Mouse (Mus musculus): Measurements from ENCODE around the gene Pigk.

Gene Pigk

DNA sequence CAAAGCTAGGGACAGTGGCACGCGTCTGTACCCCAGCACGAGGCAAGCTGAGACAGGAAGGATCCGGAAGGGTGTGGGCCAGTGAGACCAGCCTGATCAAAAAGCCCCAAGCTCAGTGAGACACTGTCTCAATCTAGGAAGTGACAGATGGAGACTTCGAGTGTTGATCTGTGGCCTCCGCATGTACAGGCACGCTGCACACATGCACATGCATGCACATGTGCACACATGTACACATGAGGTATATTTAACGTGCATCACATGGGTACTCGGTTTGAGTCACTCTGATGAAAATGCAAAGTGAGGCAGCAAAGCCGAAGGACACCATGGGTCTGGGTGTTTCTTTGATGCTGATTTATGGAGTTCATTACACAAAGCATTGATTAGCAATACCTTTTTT lies 191.1 kb downstream of the Pigk start:
- no peak for DNase-seq (ENCODE audit: low spot score)

DNA sequence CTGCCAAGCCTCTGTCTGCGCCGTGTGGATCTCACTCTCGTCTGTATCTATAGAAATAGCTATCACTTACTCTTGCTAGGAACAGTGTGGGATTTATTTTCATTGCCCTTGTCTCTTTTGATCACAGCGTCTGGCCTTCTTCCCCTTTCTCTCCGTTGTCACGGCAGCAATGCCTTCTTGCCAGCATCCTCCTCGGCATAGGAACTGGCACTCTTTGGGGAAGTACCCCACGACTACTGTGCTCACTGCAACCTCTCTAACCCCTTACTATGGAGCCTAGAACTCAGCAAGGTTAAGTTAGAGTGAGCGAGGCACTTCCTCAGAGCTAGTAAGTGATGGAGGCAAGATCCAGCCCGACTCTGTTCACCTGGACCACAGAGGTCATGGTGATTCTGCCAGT lies 191.9 kb downstream of the Pigk start:
- no peak for DNase-seq (ENCODE audit: low spot score)

DNA sequence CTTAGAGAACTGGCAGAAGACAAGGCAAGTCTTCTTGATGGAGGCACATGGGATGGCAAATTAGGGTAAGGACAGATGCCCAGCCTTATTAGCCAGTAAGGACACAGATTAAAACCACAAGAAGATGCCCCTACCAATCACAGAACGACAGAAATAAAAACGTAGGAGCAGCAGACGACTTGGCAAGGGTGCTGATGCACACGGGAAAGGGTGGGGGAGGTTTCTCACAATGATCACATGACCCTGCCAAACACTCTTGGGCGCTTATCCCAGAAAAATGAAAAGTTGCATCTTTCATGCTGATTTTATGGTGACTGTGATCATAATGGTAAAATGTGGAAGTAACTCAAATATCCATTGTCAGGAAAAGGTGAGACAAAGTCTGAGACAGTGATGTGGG lies 193.2 kb downstream of the Pigk start:
- no peak for DNase-seq (ENCODE audit: low spot score)

DNA sequence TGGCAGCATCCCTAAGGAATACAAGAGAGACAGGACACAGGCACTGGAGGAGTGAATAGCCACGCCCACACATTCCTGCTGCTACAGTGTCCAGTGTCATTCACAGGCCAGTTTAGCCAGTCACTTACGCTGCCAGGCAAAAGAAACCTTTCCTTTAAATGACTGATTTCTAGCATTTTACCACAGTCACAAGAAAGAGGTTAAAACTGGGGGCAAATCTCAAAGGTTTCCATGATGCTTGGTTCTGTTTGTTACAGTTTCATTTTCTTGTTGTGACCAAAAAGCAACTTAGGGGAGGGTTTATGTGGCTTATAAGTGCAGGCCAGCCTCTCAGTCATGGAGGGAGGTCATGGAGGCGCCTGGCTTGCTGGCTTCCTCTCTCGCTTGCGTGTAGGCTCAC lies 193.8 kb downstream of the Pigk start:
- no peak for DNase-seq (ENCODE audit: low spot score)

DNA sequence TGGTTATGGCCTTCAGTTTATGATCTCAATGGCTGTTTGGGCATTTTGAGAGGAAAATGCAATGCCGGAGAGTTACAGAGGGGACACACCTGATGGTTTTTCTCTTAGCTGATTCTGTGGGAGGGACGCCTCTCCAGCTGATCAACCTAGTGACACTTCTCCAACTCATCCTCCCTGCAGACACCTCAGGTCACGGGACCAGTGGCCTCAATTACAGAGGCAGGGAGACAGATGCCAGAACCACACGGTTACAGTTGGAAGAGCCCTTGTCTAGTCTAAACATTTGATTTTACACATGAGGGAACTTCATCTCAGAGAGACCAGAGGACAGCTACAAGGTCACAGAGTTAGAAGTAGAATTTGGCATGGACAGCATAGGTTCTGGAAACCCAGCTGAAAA lies 197.7 kb downstream of the Pigk start:
- DNase-seq (ENCODE audit: low spot score): no peak

DNA sequence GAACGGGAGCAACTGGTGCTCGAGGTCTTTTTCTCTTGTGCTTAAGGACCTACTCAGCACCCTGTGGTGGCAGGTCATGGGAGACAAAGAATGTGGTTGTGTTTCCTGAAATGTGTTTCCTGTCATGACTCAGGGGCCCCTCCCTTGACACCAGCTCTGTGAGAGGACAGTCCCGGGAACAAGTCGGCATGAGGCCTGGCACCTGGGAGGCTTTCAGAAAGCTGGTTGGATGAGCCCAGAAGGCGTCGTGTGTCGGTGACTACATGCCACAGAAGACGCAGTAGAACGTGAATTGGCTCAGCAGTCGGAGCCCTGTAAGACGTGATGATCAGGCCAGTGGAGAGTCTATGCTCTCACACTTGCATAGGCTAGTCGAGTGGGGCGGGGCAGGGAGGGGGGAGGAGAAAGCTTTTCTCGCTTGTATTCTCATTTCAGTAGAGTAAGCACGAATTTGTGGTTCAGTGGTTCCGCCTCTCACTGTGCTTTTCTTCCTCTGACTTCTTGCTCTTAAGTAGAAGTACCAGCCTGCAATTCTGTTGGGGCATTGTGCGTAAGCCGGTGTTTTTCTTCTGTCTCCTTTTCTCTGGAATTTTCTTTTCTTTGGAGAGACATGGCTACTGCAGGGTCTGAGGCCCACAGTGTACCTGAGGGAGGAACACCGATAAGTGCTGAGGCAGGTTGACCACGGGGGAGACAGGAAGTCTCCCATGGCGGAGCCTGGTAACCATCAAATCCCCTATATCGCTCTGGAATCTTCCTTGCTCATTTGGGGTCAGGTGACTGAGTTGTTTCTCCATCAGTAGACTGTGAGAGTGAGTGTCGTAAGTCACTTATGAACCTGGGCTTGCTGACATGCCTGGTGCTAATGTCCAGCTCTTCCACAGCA lies 198.6 kb downstream of the Pigk start:
- no peak for DNase-seq (ENCODE audit: low spot score)

DNA sequence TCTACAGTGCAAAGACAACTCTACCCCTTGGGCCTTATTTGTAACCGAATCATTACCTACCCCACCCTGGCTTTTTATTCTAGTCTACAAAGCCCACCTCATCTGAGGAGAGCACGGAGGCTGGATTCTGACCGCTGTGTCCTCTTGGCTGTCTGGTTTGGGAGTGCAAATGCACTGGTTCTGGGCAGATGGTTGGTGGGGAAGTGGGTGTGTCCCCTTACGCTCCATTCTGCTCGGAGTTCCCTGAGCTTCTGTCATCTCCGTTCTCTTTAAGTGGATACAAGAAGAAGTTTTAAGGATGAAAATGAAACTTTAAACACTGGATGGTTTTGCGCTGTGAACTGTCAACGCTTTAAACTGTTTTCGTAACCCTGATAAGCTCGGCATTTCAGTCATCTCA lies 199.2 kb downstream of the Pigk start:
- DNase-seq (ENCODE audit: low spot score): no peak

DNA sequence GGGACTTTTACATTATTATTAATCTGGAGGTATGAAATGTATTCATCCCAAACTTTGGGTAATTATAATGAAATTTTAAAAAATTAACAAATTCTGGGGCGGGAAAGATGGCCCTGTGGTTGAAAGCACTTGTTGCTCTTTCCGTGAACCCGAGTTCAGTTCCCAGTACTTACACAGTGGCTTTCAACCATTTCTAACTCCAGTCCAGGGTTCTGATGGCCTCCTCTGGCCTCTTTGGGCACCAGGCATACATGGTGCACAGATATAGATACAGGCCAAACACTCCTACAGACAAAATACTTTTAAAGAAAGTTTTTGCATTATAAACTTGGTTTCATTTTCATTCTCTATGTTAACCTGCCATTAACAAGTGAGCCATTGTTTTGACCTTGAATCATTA lies 199.7 kb downstream of the Pigk start:
- no peak for DNase-seq (ENCODE audit: low spot score)

DNA sequence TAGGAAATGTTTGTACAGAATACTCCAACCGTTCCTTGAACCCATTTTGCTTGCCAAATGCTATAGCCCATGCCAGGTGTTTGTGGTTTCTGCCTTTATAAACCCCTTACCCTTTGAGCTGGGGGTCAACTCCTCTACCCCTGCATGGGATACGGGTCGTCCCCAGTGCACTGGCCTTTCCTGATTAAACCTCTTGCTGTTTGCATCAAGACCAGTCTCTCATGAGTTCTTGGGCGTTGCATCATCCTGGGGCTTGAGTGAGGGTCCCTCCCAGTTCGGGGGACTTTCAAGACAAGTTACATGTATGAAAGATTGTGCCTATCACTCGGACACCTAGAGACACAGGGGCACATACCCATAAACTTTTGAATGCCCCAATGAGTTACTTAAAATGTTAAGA lies 200.5 kb downstream of the Pigk start:
- DNase-seq (ENCODE audit: low spot score): no peak

DNA sequence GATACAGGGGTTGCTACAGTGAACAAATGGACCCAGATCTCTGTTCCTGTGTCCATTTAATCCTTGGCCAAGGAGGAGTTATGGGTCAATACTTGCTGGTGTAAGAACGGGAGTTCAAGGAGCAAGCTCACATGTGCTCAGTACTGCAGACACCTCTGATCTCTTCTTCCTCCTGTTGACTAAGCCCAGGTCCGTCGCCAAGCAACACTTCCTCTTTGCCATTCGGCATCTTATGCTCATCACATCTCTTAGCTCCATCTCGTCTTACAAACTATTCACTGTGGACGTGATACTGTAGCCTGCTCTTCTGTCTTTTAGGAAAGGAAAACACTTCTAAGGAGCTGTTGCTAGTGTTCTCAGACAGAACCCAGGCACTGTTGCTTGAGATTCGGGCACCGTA lies 203.7 kb downstream of the Pigk start:
- no peak for DNase-seq (ENCODE audit: low spot score)

DNA sequence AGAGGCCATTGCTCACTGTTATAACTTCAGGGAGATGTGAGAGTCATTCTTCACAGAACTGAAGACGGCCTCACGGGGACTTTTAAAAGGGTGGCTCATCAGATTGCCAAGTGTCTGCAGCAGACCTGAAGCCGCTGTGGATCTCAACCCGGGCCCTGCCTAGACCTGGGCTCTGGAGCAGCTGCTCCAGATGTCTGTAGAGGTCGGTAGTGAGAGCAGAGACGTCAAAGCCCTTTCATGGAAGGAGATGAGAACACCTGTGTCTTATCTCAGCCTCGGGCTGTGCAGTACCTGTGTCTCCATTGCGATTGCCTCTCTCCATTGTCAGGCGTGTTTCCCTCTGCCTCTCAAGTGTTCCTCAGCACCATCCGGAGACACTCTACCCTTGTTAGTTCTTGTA lies 205.2 kb downstream of the Pigk start:
- no peak for DNase-seq (ENCODE audit: low spot score)

DNA sequence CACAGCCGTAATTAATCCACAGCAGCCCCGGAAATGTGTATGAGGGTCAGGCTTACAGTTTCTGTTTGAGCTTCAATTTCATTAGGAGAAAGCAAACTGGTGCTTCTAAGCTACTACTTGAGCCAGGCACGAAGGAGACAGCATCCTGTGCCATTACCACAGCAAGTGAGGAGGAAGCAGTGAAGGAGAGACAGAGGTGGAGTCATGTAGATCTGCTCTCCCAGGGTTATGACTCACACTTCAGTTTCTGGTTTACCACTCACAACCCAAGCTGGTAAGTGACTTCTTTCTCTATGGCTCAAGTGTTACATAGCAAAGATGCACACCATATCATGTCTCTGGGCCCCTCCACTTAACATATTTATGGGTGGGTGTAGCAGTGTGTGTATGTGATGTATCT lies 206.5 kb downstream of the Pigk start:
- no peak for DNase-seq (ENCODE audit: low spot score)

DNA sequence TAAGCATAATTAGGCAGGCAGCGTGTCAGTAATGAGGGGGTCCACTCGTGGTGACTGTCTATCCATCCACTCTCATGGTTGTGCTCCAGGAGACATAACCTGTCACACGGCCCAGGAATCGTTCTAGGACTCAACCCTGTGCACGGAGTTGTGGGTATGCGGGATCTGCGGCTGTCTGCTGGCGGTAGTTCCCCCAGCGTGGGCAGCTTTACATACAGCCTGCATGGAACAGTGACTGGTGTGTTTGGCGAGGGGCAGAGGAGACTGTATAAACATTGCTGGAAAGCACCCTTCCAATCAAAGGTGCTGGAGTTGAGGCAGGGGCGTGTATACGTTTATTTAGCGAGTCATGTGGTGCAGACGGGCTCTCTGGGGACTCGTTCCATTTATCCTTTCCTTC lies 209.6 kb downstream of the Pigk start:
- no peak for DNase-seq (ENCODE audit: low spot score)

DNA sequence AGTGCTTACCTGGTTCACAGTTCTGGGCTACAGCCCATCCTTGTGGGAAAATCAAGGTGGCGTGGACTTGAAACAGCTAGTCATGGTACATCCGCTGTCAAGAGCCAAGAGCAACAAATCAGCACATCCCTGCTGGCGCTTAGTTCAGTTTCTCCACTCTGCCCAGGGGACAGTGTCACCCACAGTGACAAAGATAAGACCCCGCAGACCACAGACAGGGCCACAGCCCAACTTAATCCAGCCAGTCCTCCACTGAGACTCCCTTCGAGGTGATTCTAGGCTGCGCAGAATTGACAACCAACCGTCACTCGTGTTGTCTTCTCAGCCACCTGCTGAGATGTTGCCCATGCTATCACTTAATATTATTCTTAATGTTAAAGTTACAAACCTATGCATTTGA lies 211.5 kb downstream of the Pigk start:
- no peak for DNase-seq (ENCODE audit: low spot score)

DNA sequence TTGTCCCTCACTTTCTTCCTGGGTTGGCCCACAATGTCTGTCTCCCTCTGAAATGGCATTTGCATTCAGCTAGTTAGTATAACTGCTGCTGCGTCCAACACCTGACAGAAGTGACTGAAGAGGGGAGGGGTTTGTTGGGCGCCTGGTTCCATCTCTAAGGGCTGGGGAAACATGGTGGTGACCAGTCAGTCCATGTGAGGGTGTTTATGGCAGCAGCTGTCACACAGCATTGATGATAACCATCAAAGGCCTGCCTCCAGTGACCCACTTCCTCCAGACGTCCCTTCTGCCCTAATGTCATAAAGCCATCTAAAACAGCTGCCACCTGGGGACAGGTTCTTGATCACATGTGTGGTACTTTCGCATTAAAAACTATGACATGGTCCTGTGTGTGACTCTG lies 212.3 kb downstream of the Pigk start:
- DNase-seq (ENCODE audit: low spot score): no peak

DNA sequence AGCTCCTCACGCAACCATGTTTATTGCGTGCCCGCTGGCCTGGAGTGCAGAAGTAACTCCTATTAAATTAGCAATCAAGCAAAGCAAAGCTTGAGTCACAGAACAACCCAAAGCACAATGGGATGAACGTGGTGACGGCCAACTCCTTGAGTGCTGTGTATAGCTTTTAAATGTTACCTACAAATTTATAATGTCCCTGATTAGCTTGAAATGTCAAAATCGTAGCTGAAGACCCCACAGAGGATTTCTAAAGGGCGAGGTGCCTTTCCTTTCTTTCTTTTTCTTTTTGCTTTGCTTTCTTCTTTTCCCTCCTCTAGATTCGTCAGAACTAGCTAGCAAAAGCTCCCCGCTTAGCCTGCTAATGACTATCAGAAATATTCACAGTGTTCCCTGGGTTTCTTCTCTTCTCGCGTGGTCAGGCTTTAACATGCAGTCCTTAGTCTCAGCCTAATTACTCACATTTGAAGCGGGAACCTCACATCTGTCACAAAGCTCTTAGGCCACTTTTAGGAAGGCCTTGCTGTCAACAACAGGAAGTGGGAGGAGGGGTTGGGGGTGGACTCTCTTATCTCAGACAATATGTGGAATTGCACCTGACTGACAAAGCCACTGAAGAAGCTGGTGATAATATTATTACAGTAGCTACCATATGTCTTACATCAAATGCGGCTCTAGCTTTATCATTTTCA lies 214.5 kb downstream of the Pigk start:
- no peak for DNase-seq (ENCODE audit: low spot score)

DNA sequence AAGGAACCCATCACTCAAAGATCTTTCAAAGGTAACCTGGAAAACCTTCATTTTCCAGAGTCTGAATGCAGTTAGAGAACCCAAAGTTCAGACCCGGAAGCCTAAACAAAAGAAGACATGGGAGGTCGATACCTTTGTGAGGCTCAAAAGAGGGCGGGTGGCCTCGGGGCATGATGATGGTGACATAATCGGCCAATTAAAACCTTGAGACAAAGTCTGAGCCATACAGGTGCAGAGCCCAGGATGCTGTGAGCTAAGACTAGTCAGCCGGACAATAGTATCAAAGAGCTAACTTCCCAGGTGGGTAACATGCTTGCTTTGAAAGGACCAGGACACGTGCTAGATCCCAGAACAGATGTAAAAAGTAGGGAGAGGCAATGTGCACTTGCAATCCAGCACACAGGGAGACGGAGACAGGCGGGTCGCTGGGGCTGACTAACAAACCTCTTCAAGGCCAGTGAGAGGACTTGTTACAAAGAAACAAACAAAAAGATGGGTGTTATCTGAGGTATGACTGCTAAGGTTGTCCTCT lies 215.4 kb downstream of the Pigk start:
- no peak for DNase-seq (ENCODE audit: low spot score)

DNA sequence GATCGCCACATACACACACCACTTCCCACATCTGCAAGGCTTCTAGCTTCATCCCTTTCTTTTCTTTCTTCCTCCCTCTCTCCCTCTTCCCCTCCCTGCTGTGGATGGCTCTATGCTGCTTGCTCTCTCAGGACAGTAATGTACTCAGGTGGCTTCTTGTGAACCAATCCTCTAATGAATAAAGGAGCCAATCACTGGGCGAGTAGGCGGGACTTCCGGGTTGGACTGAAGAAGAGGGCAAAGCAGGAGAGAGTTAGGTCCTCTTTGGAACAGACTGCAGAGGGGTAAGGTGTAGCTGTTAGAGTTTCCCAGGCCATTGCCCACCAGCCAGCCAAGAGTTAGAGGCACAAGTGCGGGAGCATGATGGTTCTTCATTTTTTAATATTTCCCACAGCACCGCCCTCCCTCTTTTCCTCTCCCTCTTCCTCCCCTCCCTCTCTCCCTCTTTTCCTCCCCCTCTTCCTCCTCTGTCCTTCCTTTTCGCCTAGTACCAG lies 215.9 kb downstream of the Pigk start:
- DNase-seq (ENCODE audit: low spot score): no peak

DNA sequence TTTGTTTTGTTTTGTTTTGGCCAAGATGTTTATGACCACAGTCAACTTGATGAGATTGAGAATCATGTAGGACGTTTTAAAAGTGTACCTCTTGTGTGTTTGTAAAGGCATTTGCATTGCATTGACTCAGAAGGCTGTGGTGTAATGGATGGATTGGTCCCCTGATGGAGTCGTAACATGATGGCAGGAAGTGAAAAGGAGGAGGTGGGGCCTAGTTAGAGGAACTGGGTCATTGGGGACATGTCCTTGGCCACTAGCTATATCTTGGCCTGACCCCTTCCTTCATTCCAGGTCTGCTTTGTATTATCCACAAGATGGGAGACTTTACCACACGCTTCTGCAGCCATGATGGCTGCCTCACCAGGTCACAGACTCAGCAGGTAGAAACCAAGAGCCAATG lies 217.5 kb downstream of the Pigk start:
- DNase-seq (ENCODE audit: low spot score): no peak

DNA sequence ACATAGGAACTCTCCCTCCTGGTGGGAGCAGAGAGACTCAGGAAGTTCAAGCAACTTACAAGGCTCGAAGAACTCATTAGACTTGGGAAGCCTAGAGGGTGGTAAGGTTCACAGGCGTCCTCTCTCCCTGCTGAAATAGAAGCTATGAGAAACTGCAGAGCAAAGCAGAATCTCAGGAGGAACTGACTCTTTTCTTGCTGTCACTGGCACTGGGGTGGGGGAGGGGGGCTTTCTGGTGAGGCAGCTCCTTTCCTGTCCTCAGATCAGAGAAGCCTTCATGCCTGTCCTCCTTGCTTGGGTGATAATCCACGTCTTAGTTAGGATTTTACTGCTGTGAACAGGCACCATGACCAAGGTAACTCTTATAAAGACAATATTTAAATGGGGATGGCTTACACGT lies 218.2 kb downstream of the Pigk start:
- no peak for DNase-seq (ENCODE audit: low spot score)

DNA sequence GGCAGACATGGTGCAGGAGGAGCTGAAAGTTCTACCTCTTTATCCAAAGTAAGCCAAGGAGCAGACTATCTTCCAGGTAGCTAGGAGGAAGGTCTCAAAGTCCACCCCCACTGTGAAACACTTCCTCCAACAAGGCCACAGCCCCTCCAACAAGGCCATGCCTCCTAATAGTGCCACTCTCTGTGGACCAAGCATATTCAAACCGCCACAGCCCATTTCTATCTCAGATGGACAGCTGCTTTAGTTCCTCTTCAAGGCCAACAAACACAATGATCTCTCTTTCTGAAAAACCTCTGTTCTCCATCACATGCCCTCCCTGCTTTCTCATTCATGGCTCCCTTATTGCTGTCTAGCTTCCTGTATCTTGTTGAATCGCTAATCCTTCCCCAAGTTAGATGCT lies 218.6 kb downstream of the Pigk start:
- DNase-seq (ENCODE audit: low spot score): no peak

DNA sequence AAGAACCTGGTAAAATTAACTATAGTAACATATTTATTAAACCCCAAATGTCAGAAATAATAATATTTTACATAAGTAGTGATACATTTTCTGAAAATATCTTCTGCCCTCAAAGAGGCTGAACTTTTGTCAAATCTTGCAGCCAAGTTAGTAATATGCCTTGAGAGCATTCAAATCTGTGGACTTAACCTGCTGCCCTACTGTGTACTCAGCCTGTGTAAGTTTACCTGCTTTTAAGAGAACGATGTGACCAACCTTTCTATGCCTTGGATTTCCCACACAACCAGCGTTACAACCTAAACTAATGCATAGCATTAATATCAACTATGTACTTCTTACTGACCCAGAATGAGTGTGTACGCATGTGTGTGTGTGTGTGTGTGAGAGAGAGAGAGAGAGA lies 219.8 kb downstream of the Pigk start:
- no peak for DNase-seq (ENCODE audit: low spot score)

DNA sequence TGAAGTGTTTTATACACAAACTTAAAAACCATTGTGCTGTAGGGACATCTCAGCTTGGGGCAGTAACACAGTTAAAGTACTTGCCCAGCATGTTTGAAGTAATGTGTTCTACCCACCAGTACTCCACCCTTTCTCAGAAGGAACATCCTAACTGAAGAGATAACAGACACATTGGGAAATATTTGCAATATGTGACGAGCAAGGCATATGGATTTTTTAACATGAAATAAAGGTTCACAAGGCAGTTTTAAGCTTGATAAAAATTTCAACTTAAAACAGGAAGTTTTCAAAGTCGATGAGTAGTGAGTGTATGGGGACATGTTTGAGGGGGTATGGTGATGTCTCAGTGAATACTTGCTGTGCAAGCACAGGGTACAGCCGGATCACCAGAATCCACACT lies 222.4 kb downstream of the Pigk start:
- no peak for DNase-seq (ENCODE audit: low spot score)

Data from ovary, postnatal 36 days (tissue).